In genomic region chr9:31996466-31997177, GRCm38 (mm10) we compare ENCODE assay signal across 11 mouse cellular contexts.
DNase-seq lines count a peak whose midpoint lies in the region; ATAC-seq and TF ChIP-seq lines count a peak whose summit lies in the region.
"Had no signal": no experiment of that assay in that cellular context is flagged by ENCODE, and none has a peak within 500 bp of the region (broad histone marks: within the 10 kb centered on the region; RNA-seq: fewer than 3 reads in every experiment).

No protein-coding gene starts in this region.

- H3K27ac ChIP-seq in hindbrain, postnatal 0 days = no peak overlapping the region
- H3K27ac ChIP-seq in hindbrain, embryonic 11.5 days (ENCODE audit: low read depth, low read length) = no peak overlapping the region
- peak overlapping the region; percentile 92 for H3K27ac ChIP-seq in heart, embryonic 16.5 days (ENCODE audit: low read length)
- H3K27ac ChIP-seq in kidney, postnatal 0 days = peak overlapping the region; percentile 40; the same call in 1 of the 2 replicates
- H3K27ac ChIP-seq: midbrain, embryonic 12.5 days had no signal

- no peak overlapping the region for H3K4me2 ChIP-seq in hindbrain, postnatal 0 days (ENCODE audit: low read depth, low read length)
- H3K4me2 ChIP-seq in hindbrain, embryonic 11.5 days (replicated peaks; ENCODE audit: low read depth, low read length) = no peak overlapping the region
- no peak overlapping the region for H3K4me2 ChIP-seq in heart, embryonic 16.5 days (ENCODE audit: low read depth, low read length)
- no peak overlapping the region for H3K4me2 ChIP-seq in kidney, postnatal 0 days (ENCODE audit: low read length)
- H3K4me2 ChIP-seq: midbrain, embryonic 12.5 days had no signal

- no peak for TF ChIP-seq CTCF in hindbrain, postnatal 0 days (IDR thresholded peaks at IDR 0.05; ENCODE audit: low read depth)
- no peak for TF ChIP-seq CTCF in kidney, postnatal 0 days (IDR thresholded peaks at IDR 0.05; ENCODE audit: low read depth)

- H3K9ac ChIP-seq in hindbrain, postnatal 0 days (replicated peaks; ENCODE audit: low read length) = no peak overlapping the region
- H3K9ac ChIP-seq in hindbrain, embryonic 11.5 days (ENCODE audit: low read depth, low read length) = no peak overlapping the region
- H3K9ac ChIP-seq in heart, embryonic 16.5 days (ENCODE audit: low read length) = no peak overlapping the region; the same call in 1 of the 2 replicates
- H3K9ac ChIP-seq in kidney, postnatal 0 days (ENCODE audit: low read depth, low read length) = no peak overlapping the region
- H3K9ac ChIP-seq: forebrain, postnatal 0 days; midbrain, embryonic 12.5 days had no signal

- H3K4me1 ChIP-seq in hindbrain, postnatal 0 days (ENCODE audit: insufficient read depth, low read length) = no peaks in the 10 kb centered on the region
- H3K4me1 ChIP-seq in hindbrain, embryonic 11.5 days (replicated peaks; ENCODE audit: control insufficient read depth, insufficient read depth, low read length) = no peaks in the 10 kb centered on the region
- peaks cover 26% of the 10 kb centered on the region for H3K4me1 ChIP-seq in heart, embryonic 16.5 days (ENCODE audit: control insufficient read depth, insufficient read depth, low read length)
- peaks cover 19% of the 10 kb centered on the region for H3K4me1 ChIP-seq in kidney, postnatal 0 days (replicated peaks; ENCODE audit: insufficient read depth, low read length)
- H3K4me1 ChIP-seq: midbrain, embryonic 12.5 days had no signal

- H3K9me3 ChIP-seq in hindbrain, postnatal 0 days (ENCODE audit: low read length) = no peaks in the 10 kb centered on the region
- H3K9me3 ChIP-seq in hindbrain, embryonic 11.5 days (ENCODE audit: control insufficient read depth, low read length) = no peaks in the 10 kb centered on the region
- H3K9me3 ChIP-seq in heart, embryonic 16.5 days (replicated peaks; ENCODE audit: control insufficient read depth, low read length) = no peaks in the 10 kb centered on the region
- H3K9me3 ChIP-seq in kidney, postnatal 0 days (replicated peaks; ENCODE audit: low read length) = no peaks in the 10 kb centered on the region
- H3K9me3 ChIP-seq: midbrain, embryonic 12.5 days had no signal

- H3K27me3 ChIP-seq in hindbrain, postnatal 0 days (ENCODE audit: insufficient read depth, low read length) = no peaks in the 10 kb centered on the region
- H3K27me3 ChIP-seq in hindbrain, embryonic 11.5 days (ENCODE audit: control insufficient read depth, insufficient read depth, low read length) = no peaks in the 10 kb centered on the region
- no peaks in the 10 kb centered on the region for H3K27me3 ChIP-seq in heart, embryonic 16.5 days (ENCODE audit: control insufficient read depth, insufficient read depth, low read length)
- H3K27me3 ChIP-seq in kidney, postnatal 0 days (ENCODE audit: insufficient read depth, low read length) = no peaks in the 10 kb centered on the region
- H3K27me3 ChIP-seq: midbrain, embryonic 12.5 days had no signal

- H3K4me3 ChIP-seq in hindbrain, postnatal 0 days (ENCODE audit: low read length) = no peak overlapping the region
- no peak overlapping the region for H3K4me3 ChIP-seq in hindbrain, embryonic 11.5 days (ENCODE audit: low read depth, low read length)
- H3K4me3 ChIP-seq in heart, embryonic 16.5 days (ENCODE audit: low read length) = no peak overlapping the region
- H3K4me3 ChIP-seq in kidney, postnatal 0 days (replicated peaks; ENCODE audit: low read depth, low read length) = no peak overlapping the region
- H3K4me3 ChIP-seq: midbrain, embryonic 12.5 days had no signal

- H3K36me3 ChIP-seq in hindbrain, postnatal 0 days (ENCODE audit: insufficient read depth, low read length) = no peaks in the 10 kb centered on the region
- H3K36me3 ChIP-seq in hindbrain, embryonic 11.5 days (ENCODE audit: control insufficient read depth, insufficient read depth, low read length) = no peaks in the 10 kb centered on the region
- H3K36me3 ChIP-seq in heart, embryonic 16.5 days (ENCODE audit: control insufficient read depth, insufficient read depth) = no peaks in the 10 kb centered on the region
- no peaks in the 10 kb centered on the region for H3K36me3 ChIP-seq in kidney, postnatal 0 days (ENCODE audit: insufficient read depth, low read length)
- H3K36me3 ChIP-seq: midbrain, embryonic 12.5 days had no signal

- ATAC-seq in hindbrain, postnatal 0 days = no peak
- ATAC-seq in hindbrain, embryonic 11.5 days (ENCODE audit: low FRiP score) = no peak
- ATAC-seq in heart, embryonic 16.5 days (replicated peaks; ENCODE audit: extremely low read depth, insufficient read depth, low FRiP score) = no peak
- ATAC-seq in kidney, postnatal 0 days (replicated peaks; ENCODE audit: low FRiP score, low read depth) = no peak

- 59% methylated on average over 7 of the region's 7 CpGs for WGBS in hindbrain, postnatal 0 days
- WGBS in hindbrain, embryonic 11.5 days = 63% methylated on average over 7 of the region's 7 CpGs
- 43% methylated on average over 7 of the region's 7 CpGs for WGBS in heart, embryonic 16.5 days
- 55% methylated on average over 7 of the region's 7 CpGs for WGBS in kidney, postnatal 0 days

- DNase-seq in hindbrain, postnatal 0 days (ENCODE audit: low spot score) = peak; percentile 52
- DNase-seq in hindbrain, embryonic 11.5 days (ENCODE audit: low spot score) = no peak
- DNase-seq in kidney, postnatal 0 days (ENCODE audit: low spot score) = no peak
- peak; percentile 22 for DNase-seq in lung, postnatal 25 days (ENCODE audit: low spot score)
- no peak for DNase-seq in left cerebral cortex, adult 9 months (ENCODE audit: low spot score in 2 of 2)
- no peak for DNase-seq in cerebellum, postnatal 14 days
- DNase-seq in adrenal gland, postnatal 25 days = no peak
- DNase-seq: thymus, postnatal 36 days had no signal

Comparison
In these comparisons a context has a peak if more than half of its experiments do, and no peak if none do; other contexts are left out.
1. DNase-seq: peak in hindbrain, postnatal 0 days (single experiment) and lung, postnatal 25 days (single experiment); none in hindbrain, embryonic 11.5 days (single experiment), kidney, postnatal 0 days (single experiment), left cerebral cortex, adult 9 months (0 of 2), cerebellum, postnatal 14 days (0 of 2) and adrenal gland, postnatal 25 days (single experiment).
2. H3K27ac ChIP-seq: peak in heart, embryonic 16.5 days (single experiment) and kidney, postnatal 0 days (single experiment); none in hindbrain, postnatal 0 days (single experiment) and hindbrain, embryonic 11.5 days (single experiment).